In genomic region chr14:6486331-6486730, GRCm38 (mm10) we compare ENCODE assay signal across 41 mouse cellular contexts. TPM values are rescaled to one million over a fixed set of nuclear protein-coding genes. Genes with fewer than 3 reads are reported as not detected.
"Had no signal": no experiment of that assay in that cellular context is flagged by ENCODE, and none has a peak within 500 bp of the region (broad histone marks: within the 10 kb centered on the region; RNA-seq: fewer than 3 reads in every experiment).

No protein-coding gene starts in this region.

RNA-seq across cellular contexts. Expression of gene Gm3594, which starts 41.9 kb away (rescaled TPM):
- total RNA-seq: left cerebral cortex, adult 18-20 months; left cerebral cortex, adult 2 months; left cerebral cortex, postnatal 10 days; left cerebral cortex, postnatal 14 days; left cerebral cortex, postnatal 25 days; left cerebral cortex, postnatal 36 days; left cerebral cortex, postnatal 4 days; liver, adult 2 months; megakaryocyte progenitor cell, adult 5-6 weeks; megakaryocyte, adult 5-6 weeks; megakaryocyte-erythroid progenitor cell, adult 5-6 weeks; midbrain, postnatal 0 days; monocyte, adult 5-6 weeks had no signal
- polyA plus RNA-seq: limb, embryonic 10.5 days; limb, embryonic 11.5 days; limb, embryonic 12.5 days; limb, embryonic 13.5 days; limb, embryonic 14.5 days; limb, embryonic 15.5 days; liver, adult 2 months; liver, embryonic 11.5 days; liver, embryonic 12.5 days; liver, embryonic 13.5 days; liver, embryonic 14.5 days; liver, embryonic 15.5 days; liver, embryonic 16.5 days; liver, postnatal 0 days; lung, adult 2 months; lung, embryonic 14.5 days; lung, embryonic 15.5 days; lung, embryonic 16.5 days; lung, postnatal 0 days; macrophage; midbrain, embryonic 10.5 days; midbrain, embryonic 11.5 days; midbrain, embryonic 12.5 days; midbrain, embryonic 13.5 days; midbrain, embryonic 14.5 days; midbrain, embryonic 15.5 days; midbrain, embryonic 16.5 days; midbrain, postnatal 0 days; myocyte had no signal

RNA-seq across cellular contexts. Expression of gene Gm8356, which starts 50.8 kb away (rescaled TPM):
- total RNA-seq: left cerebral cortex, adult 18-20 months; left cerebral cortex, adult 2 months; left cerebral cortex, adult 8-10 months; left cerebral cortex, postnatal 10 days; left cerebral cortex, postnatal 14 days; left cerebral cortex, postnatal 25 days; left cerebral cortex, postnatal 36 days; left cerebral cortex, postnatal 4 days; liver, adult 2 months; megakaryocyte progenitor cell, adult 5-6 weeks; megakaryocyte, adult 5-6 weeks; megakaryocyte-erythroid progenitor cell, adult 5-6 weeks; midbrain, postnatal 0 days; monocyte, adult 5-6 weeks had no signal
- polyA plus RNA-seq: limb, embryonic 10.5 days; limb, embryonic 11.5 days; limb, embryonic 12.5 days; limb, embryonic 13.5 days; limb, embryonic 14.5 days; limb, embryonic 15.5 days; liver, adult 2 months; liver, embryonic 11.5 days; liver, embryonic 12.5 days; liver, embryonic 13.5 days; liver, embryonic 14.5 days; liver, embryonic 15.5 days; liver, embryonic 16.5 days; liver, postnatal 0 days; lung, adult 2 months; lung, embryonic 14.5 days; lung, embryonic 15.5 days; lung, embryonic 16.5 days; lung, postnatal 0 days; macrophage; midbrain, embryonic 10.5 days; midbrain, embryonic 11.5 days; midbrain, embryonic 12.5 days; midbrain, embryonic 13.5 days; midbrain, embryonic 14.5 days; midbrain, embryonic 15.5 days; midbrain, embryonic 16.5 days; midbrain, postnatal 0 days; myocyte had no signal
